Mouse (Mus musculus): Measurements from ENCODE around the gene Atp2a1.
A peak's percentile ranks its signal among the peaks of the same experiment; 100 is the strongest.
"Not testable (repeated sequence)": the region's sequence is repeated elsewhere in the genome, so short reads cannot be mapped to it uniquely, and the experiment has no call there.

Atp2a1 gene

DNA sequence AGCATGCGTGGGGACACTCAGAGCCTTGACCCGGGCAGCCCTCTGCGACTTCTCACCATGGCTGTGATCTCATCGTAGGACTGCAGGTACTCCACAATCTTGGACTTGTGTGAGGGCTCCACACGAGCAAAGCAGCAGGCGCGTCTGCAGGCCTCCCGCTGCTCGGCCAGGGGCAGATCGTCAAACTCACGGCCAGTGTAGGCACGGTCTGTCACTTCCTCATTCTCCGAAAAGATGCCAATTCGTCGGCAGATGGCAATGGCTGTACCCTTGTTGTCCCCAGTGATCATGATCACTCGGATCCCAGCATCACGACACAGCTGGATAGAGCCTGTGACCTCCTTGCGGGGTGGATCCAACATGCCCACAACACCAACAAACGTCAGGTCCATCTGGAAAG, 14.4 kb downstream of the Atp2a1 start:
- peak; percentile 90 for DNase-seq

DNA sequence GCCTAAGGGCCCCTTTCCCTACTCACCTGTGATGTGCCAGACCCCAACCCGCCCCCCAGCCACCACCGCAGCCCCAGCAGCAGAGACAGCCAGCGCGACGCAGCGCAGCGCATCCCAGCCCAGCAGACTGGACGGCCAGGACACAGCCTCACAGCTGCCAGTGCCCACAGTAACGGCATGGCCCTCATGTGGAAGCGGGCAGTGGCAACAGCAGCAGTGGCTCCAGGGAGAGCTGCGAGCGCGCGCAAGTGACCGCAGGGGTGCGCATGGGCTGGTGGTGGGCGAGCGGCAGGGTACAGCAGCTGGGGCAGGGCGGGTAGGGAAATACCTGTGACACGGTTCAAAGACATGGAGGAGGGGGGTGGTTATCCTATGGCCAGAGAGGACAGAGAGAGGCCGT, 16.7 kb downstream of the Atp2a1 start:
- no peak for DNase-seq

GRCm38 (mm10) chr7:126445104-126445815, 17.6 kb downstream of the Atp2a1 start:
- peak; percentile 82 for DNase-seq

DNA sequence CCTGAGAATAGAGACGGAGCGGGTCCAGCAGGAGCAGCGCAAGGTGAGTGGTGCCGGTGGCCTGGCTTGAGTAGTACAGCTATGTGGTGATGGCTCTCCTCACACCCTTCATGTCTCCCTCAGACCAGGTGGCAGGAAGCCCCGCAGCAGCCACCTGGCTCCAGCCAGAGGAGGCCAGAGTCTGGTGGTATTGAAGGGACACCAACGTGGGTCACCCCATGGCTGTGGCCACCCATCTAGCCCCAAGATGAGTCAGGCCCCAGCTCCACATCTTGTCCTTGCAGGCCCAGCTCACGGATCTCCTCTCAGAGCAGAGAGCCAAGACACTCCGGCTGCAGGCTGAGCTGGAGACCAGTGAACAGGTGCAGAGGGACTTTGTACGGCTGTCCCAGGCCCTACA, 18.4 kb downstream of the Atp2a1 start:
- DNase-seq, result peak; percentile 81

DNA sequence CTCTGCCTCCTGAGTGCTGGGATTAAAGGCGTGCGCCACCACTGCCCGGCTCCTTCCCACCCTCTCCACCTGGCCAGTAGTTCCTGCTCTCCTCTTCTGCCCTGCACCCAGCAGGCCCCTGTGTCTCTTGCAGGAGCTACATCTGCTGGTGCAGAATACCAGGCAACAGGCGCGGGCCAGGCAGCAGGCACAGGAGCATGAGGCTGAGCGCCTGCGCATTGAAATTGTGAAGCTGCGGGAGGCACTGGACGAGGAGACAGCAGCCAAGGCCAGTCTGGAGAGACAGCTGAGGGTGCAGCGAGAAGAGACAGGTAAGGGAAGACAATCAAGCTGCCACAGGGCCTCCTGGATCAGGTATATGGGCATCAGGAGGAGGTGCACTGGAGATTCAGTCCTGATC, 18.9 kb downstream of the Atp2a1 start:
- peak; percentile 85 for DNase-seq

DNA sequence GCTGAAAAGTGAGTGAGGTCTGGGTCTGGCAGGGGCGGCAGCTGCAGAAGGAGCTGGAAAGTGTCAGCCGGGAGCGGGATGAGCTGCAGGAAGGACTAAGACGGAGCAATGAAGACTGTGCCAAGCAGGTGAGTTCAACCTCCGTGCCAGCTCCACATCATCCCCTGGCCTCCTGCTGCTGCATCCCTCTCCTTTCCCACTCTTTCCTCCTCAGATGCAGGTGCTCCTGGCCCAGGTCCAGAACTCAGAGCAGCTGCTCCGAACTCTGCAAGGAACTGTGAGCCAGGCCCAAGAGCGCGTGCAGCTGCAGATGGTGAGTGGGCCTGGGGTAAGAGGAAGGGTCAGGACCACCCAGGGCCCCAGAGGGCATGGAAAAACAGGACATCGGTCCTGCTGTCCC, 22.8 kb downstream of the Atp2a1 start:
- DNase-seq, result peak; percentile 84

DNA sequence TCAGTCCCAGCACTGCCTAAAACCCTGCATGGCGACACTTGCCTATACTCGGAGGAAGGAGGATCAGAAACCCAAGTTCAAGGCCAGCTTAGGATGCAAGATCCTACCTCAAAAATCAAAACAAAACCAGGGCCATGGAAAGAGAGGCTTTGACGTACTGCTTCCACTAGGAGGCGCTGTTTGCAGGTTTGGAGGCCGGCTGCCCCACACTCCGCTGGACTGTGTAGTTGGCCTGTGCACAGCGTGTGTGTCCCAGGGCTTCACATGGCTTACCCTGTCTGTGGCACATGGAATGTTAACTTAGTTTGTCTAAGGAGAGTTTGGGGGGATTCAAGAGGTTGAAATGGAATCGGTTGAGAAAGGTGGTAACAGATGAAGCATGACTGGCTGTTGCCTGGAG, 26.1 kb downstream of the Atp2a1 start:
- peak; percentile 92 for DNase-seq

DNA sequence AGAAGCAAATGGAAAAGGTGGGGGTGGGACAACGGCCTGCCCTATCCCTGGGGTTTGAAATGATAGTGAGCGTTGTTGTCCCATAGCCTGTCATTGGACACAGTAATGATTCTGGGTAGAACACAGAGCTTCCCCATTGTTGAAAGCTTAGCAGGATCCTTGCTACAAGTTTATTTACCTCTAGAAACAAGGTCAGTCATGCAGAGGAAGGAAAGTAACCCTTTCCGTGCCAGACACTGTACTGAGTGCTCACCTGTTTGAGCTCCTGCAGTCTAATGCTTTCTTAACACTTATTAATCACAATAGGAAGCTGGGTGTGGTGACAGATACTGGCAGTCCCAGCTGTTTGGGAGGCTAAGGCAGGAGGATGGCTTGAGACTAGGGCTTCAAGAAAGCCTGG, 27.1 kb downstream of the Atp2a1 start:
- DNase-seq, result no peak

- no peak for DNase-seq
Observed at GRCm38 (mm10) chr7:126434726-126435125, 28.2 kb downstream of the Atp2a1 start.

- peak; percentile 86 for DNase-seq
Observed at GRCm38 (mm10) chr7:126430167-126430566, 32.7 kb downstream of the Atp2a1 start.

DNA sequence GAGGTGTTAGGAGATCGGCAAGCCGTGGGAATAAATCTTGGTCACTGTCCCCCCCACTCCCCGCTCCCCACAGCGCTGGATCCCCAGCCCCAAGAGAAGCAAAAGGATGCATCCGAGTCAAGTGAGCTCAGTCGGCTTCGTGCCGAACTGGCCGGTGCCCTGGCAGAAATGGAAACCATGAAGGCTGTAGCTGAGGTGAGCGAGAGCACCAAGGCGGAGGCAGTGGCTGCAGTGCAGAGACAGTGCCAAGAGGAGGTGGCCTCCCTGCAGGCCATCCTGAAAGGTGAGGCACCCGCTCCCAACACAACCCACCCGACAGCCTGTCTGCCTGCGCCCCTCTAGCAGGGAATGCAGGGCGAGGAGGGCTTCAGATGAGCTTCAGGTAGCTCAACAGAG, 33.4 kb downstream of the Atp2a1 start:
- DNase-seq, result no peak

- DNase-seq, result peak; percentile 99
Observed at GRCm38 (mm10) chr7:126428631-126429502, 34.0 kb downstream of the Atp2a1 start, which contains the start of gene Rabep2. Gene Rabep2 (plus strand): TSS chr7:126428759.

DNA sequence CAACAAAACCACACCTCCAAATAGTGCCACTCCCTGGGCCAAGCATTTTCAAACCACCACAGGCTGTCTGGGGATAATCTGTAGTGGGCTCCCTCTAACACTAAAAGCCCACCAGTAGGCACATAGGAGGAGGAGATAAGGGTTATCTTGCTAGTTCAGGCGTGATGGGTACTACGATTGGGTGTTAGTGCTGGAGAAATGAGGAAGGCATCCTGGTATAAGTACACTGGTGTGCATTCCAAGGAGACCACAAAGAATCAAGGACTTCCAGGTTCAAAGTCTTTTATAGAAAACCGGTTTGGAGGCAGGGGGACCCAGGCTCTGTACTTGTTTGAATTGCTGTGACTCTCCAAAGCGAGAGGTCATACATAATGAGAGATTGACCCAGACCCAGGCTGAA, 34.8 kb downstream of the Atp2a1 start:
- DNase-seq, result peak; percentile 91

DNA sequence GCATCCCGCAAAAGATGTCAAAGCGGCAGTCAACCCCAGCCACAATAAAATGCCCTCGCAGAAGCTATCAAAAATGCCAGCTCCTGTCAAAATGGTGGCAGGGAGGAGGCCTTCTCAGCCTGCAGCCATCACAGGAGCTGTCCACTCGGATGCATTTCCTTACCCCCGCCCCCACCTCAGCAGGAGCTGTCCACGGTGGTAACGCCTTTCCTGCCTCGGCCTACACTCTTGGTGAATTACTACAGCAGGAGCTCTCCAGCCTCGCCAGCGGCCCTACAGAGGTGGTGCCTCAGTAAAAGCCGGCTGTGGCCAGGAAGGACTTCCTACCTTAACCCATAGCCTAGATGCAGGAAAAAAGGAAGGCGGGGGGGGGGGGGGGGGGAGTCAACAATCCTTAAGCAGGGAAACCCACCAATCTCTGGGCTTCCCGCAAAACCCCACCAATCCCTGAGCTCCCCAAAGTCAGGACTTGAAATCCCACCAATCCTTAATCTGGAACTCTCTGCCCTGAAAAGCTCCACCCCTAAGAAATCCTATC, 35.5 kb downstream of the Atp2a1 start:
- peak; percentile 92 for DNase-seq

GRCm38 (mm10) chr7:126424161-126424560, 38.7 kb downstream of the Atp2a1 start:
- no peak for DNase-seq

- no peak for DNase-seq
Observed at GRCm38 (mm10) chr7:126421756-126422155, 41.2 kb downstream of the Atp2a1 start.

DNA sequence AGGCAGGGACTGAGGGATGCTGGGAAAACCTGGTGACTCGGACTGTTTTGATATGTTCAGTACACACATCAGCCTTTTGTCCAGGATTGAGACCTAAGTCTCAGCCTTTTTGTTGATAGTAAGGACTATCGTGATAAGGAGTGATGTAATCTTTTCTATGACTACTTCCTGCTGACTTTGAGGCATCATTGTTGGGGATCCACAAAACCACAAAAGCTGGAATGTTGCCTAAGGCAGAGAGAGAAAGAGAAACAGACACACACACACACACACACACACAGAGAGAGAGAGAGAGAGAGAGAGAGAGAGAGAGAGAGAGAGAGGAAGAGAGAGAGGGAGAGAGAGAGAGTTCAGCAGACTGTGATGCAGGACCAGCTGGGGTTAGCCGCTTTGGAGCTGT, 44.4 kb downstream of the Atp2a1 start:
- DNase-seq, result no peak

- DNase-seq, result peak; percentile 86
Observed at GRCm38 (mm10) chr7:126417606-126418005, 45.3 kb downstream of the Atp2a1 start.

- no peak for DNase-seq
Observed at GRCm38 (mm10) chr7:126417045-126417444, 45.9 kb downstream of the Atp2a1 start.

- DNase-seq, result peak; percentile 83
Observed at GRCm38 (mm10) chr7:126416615-126417014, 46.3 kb downstream of the Atp2a1 start.

- no peak for DNase-seq
Observed at GRCm38 (mm10) chr7:126414725-126415124, 48.2 kb downstream of the Atp2a1 start, which contains the start of gene Cd19. Gene Cd19 (minus strand): TSS chr7:126414889.

- DNase-seq, result no peak
Observed at GRCm38 (mm10) chr7:126411061-126411460, 51.8 kb downstream of the Atp2a1 start.

DNA sequence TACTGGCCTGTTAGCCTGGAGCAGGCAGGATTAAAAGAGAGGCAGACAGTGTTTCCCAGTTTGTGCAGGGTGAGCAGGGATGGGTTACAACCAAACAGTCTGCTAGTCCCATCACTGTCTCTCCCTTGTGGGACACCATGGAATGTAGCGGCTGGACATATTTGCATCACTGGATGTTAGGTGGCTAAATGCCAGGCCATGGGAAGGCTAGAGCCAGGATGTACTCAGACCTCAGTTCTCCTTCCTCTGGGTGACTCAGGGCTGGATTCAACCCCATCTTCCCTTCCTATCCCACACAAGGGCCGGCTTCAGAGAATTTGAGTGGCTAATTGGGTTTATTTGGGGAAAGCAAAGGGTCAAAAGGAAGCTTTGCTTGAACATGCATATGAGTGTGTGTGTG, 54.2 kb downstream of the Atp2a1 start:
- DNase-seq, result no peak

DNA sequence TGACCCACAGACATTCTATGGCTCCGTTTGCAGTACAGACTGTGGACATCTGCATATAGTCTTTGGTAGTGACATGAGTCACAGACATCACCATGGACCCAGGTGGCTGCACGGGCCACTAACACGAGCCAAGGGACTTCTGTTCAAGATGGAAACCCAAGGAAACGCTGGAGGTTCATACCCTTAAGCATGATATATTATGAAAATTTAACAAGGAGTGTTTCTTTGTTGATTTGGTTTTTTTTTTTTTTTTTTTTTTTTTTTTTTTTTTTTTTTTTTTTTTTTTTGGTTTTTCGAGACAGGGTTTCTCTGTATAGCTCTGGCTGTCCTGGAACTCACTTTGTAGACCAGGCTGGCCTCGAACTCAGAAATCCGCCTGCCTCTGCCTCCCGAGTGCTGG, 60.4 kb downstream of the Atp2a1 start:
- DNase-seq, result not testable (repeated sequence)
